Mouse (Mus musculus) midbrain, postnatal 0 days (tissue): ENCODE measurements around the gene Kiss1. TPM values are rescaled to one million over a fixed set of nuclear protein-coding genes. Genes with fewer than 3 reads are reported as not detected.

Experiments
- ATAC-seq: fragments of 200-750 bp; cut with Nextera tagmentation; 2 replicates; pipeline ENCODE4 v1.8.0; 2017; ENCODE audit warnings: moderate number of reproducible peaks, mild to moderate bottlenecking, moderate TSS enrichment, moderate library complexity; ENCODE audit not compliant: low FRiP score
- DNase-seq: peaks from one replicate; pipeline ENCODE4 v3.0.0-alpha.2; 2015; ENCODE audit warnings: low spot score
- H3K27ac ChIP-seq: fragments of 300-500 bp; sonication (generic); 2 replicates; pipeline ENCODE4 v1.5.1; 2014; ENCODE audit warnings: low read depth, mild to moderate bottlenecking, low read length, mixed read lengths
- H3K27me3 ChIP-seq: fragments of 300-500 bp; sonication (generic); 2 replicates; pipeline ENCODE4 v1.6.1; 2014; ENCODE audit warnings: low read length, control low read depth, mixed read lengths; ENCODE audit not compliant: insufficient read depth
- H3K36me3 ChIP-seq: fragments of 300-500 bp; sonication (generic); 2 replicates; pipeline ENCODE4 v1.6.1; 2014; ENCODE audit warnings: low read length, control low read depth, mixed read lengths; ENCODE audit not compliant: insufficient read depth
- H3K4me1 ChIP-seq: fragments of 300-500 bp; sonication (generic); 2 replicates; pipeline ENCODE4 v1.6.1; 2014; ENCODE audit warnings: mild to moderate bottlenecking, control low read depth, antibody characterized with exemption, low read length, mixed read lengths; ENCODE audit not compliant: insufficient read depth
- H3K4me2 ChIP-seq: fragments of 300-500 bp; sonication (generic); 2 replicates; pipeline ENCODE4 v1.6.1; 2014; ENCODE audit warnings: low read depth, mild to moderate bottlenecking, low read length, mixed read lengths; ENCODE audit not compliant: poor library complexity, severe bottlenecking
- H3K4me3 ChIP-seq: fragments of 300-500 bp; sonication (generic); 2 replicates; pipeline ENCODE4 v1.5.1; 2014; ENCODE audit warnings: low read depth, mild to moderate bottlenecking, low read length, moderate library complexity
- H3K9ac ChIP-seq: fragments of 300-500 bp; sonication (generic); replicated peaks from 2 replicates; pipeline ENCODE4 v1.6.1; 2014; ENCODE audit warnings: mild to moderate bottlenecking, low read length, moderate library complexity, mixed read lengths; ENCODE audit not compliant: poor library complexity, severe bottlenecking
- H3K9me3 ChIP-seq: fragments of 300-500 bp; sonication (generic); 2 replicates; pipeline ENCODE4 v1.6.1; 2016; ENCODE audit warnings: low read length, control low read depth
- CTCF ChIP-seq: IDR thresholded peaks from 2 replicates; pipeline ENCODE4 v1.5.1; 2016; ENCODE audit warnings: antibody characterized with exemption, mild to moderate bottlenecking
- WGBS: fragments of 180-500 bp; shearing (Covaris S2); extraction: QIAGEN DNeasy Blood & Tissue Kit; methylation state at CpG from one replicate; pipeline ENCODE4 v1.1.7; 2014; 5-methylcytosine and 5-hydroxymethylcytosine counted together
- polyA plus RNA-seq: library from polyadenylated mRNA; unstranded; fragments of >200 nt; fragmentation: Nextera tagmentation; extraction: Ambion mirVana; gene quantifications from 2 replicates; pipeline ENCODE4 v1.2.1, GENCODE M21; 2015
- total RNA-seq: library from RNA; depleted of rRNA; stranded (reverse); fragments of >200 nt; gene quantifications from 2 replicates; pipeline ENCODE4 v1.2.3, GENCODE M21; 2014

The Kiss1 gene
- total and polyA plus RNA-seq, 2 experiments from 2014 or later = 2.6 TPM; not detected in 1

DNA sequence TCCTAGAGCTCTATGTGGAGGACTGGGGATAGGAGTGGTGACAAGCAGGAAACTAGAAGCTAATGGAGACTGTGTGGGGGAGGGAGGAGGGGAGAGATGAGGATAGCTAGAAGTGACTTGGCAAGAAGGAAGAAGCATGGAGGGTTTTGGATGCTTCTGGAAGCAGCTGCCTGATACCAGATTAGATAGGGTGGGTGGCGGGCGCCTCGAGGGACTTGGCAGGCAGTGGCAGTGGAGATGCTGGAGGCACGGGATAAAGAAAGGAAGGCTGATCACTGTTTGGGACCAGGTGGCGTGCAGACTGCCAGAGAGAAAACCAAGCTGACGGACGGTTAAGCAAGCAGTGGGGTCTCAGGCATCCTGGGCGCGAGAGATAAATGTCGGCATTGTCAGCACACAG is 9.7 kb upstream of the Kiss1 start:
- H3K4me2 ChIP-seq = peak overlapping the region; percentile 18; the same call in 1 of the 2 replicates
- no peak overlapping the region for H3K4me3 ChIP-seq
- no peaks in the 10 kb centered on the region for H3K9me3 ChIP-seq
- no peaks in the 10 kb centered on the region for H3K36me3 ChIP-seq
- peaks cover 3% of the 10 kb centered on the region; the same call in 1 of the 2 replicates for H3K4me1 ChIP-seq
- H3K27me3 ChIP-seq = no peaks in the 10 kb centered on the region
- no peak overlapping the region for H3K27ac ChIP-seq
- ATAC-seq = 0 out of 2 replicates have a peak, but pooled peaks have one; percentile 29
- no peak for TF ChIP-seq CTCF
- WGBS = 8% methylated on average over 10 of the region's 10 CpGs
- H3K9ac ChIP-seq = no peak overlapping the region
- peak; percentile 87 for DNase-seq

DNA sequence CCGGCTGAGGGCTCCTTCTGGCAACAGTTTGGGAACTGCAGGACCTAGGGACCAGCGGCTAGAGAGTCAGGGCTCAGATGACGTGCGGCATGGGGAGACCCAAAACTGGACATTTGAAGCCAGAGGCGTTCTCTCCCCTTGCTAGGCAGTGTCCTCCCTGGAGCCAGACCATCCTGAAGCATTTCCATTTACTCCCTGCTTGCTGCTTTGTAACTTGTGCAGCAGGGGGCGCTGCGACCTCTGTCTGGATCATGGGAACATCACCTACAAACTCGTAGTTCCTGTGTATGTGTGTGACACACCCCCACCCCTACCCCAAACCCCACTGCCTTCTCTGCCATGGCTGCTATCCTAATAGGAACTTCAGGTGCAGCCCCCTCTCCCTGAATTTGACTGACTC is 7.3 kb upstream of the Kiss1 start:
- Histone ChIP-seq H3K9me3 (no peaks in the 10 kb centered on the region), H3K4me1 (peaks cover 3% of the 10 kb centered on the region; the same call in 1 of the 2 replicates), H3K4me3 (no peak overlapping the region), H3K36me3 (no peaks in the 10 kb centered on the region), H3K27me3 (no peaks in the 10 kb centered on the region), H3K4me2 (no peak overlapping the region), H3K9ac (no peak overlapping the region), H3K27ac (no peak overlapping the region)
- 23% methylated on average over 8 of the region's 8 CpGs for WGBS
- ATAC-seq (no peak), DNase-seq (peak; percentile 68)
- TF ChIP-seq CTCF = peak; percentile 79

GRCm38 (mm10) chr1:133315775-133316174 is 5.9 kb upstream of the Kiss1 start:
- H3K4me3 ChIP-seq = no peak overlapping the region
- no peaks in the 10 kb centered on the region for H3K27me3 ChIP-seq
- H3K9ac ChIP-seq = no peak overlapping the region
- 86% methylated on average over 6 of the region's 6 CpGs for WGBS
- ATAC-seq (no peak), DNase-seq (no peak)
- TF ChIP-seq CTCF = no peak
- no peaks in the 10 kb centered on the region for H3K9me3 ChIP-seq
- H3K4me1 ChIP-seq = peaks cover 3% of the 10 kb centered on the region; the same call in 1 of the 2 replicates
- H3K4me2 ChIP-seq = no peak overlapping the region
- no peaks in the 10 kb centered on the region for H3K36me3 ChIP-seq
- H3K27ac ChIP-seq = no peak overlapping the region

- Histone ChIP-seq H3K27ac (no peak overlapping the region), H3K36me3 (no peaks in the 10 kb centered on the region), H3K4me2 (no peak overlapping the region), H3K27me3 (no peaks in the 10 kb centered on the region), H3K9me3 (no peaks in the 10 kb centered on the region), H3K9ac (no peak overlapping the region), H3K4me3 (no peak overlapping the region), H3K4me1 (peaks cover 3% of the 10 kb centered on the region; the same call in 1 of the 2 replicates)
- ATAC-seq (no peak), DNase-seq (no peak)
- 85% methylated on average over 4 of the region's 4 CpGs for WGBS
- no peak; the same call in 1 of the 2 replicates for TF ChIP-seq CTCF
Observed at GRCm38 (mm10) chr1:133316577-133316976, 5.1 kb upstream of the Kiss1 start.

DNA sequence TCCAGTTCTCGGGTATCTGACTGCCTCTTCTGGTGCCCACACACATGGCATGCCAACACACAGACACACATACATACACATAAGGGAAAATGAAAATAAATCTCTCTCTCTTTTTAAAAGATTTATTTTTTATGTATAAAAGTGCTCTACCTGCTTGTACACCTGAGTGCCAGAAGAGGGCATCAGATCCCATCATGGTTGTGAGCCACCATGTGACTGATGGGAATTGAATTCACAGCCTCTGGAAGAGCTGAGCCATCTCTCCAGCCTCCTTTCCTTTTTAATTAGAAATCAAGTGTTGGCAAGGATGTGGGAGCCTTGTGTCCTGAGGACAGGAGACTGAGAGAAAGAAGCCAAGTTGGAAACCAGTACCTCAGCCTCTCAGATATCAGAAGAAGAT is 4.5 kb upstream of the Kiss1 start:
- 93% methylated on average over 1 of the region's 1 CpGs for WGBS
- Histone ChIP-seq H3K27me3 (no peaks in the 10 kb centered on the region), H3K9me3 (no peaks in the 10 kb centered on the region), H3K36me3 (no peaks in the 10 kb centered on the region), H3K4me2 (no peak overlapping the region), H3K27ac (no peak overlapping the region), H3K4me3 (no peak overlapping the region), H3K9ac (no peak overlapping the region), H3K4me1 (0 out of 2 replicates have a peak, but pooled peaks cover under 1% of the 10 kb centered on the region)
- TF ChIP-seq CTCF = peak; percentile 75
- no peak for ATAC-seq
- peak; percentile 37 for DNase-seq

DNA sequence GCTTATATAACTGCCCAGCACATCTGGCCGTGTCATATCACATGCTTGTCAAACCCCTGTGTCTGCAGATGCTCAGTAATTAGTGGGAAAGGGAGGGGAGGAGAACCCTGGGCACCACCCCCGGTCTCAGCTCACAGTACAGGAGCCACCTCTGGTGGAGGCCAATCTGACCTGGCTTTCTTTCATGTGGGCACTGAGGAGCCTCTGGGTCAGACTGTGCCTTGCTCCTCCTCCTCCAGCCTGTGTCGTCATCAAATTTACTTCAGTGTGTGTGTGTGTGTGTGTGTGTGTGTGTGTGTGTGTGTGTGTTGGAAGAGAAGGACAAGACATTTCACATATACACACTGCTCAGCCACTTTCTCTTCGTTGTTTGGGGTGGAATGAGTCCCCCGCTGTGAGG is 1.7 kb downstream of the Kiss1 start:
- no peak for ATAC-seq
- Histone ChIP-seq H3K36me3 (no peaks in the 10 kb centered on the region), H3K27me3 (no peaks in the 10 kb centered on the region), H3K4me3 (no peak overlapping the region), H3K4me2 (no peak overlapping the region), H3K9me3 (no peaks in the 10 kb centered on the region), H3K4me1 (no peaks in the 10 kb centered on the region), H3K27ac (no peak overlapping the region), H3K9ac (no peak overlapping the region)
- DNase-seq = no peak
- 48% methylated on average over 5 of the region's 5 CpGs for WGBS
- TF ChIP-seq CTCF = no peak
